Mouse (Mus musculus) lung, embryonic 16.5 days (tissue): ENCODE results near the gene Rtp3. TPM values are rescaled to one million over a fixed set of nuclear protein-coding genes. Genes with fewer than 3 reads are reported as not detected.

Experiments used
- ATAC-seq: fragments of 200-750 bp; cut with Nextera tagmentation; 2 replicates; pipeline ENCODE4 v1.8.0; 2017; ENCODE audit warnings: low read depth, mild to moderate bottlenecking, moderate library complexity
- H3K27ac ChIP-seq: fragments of 300-500 bp; sonication (generic); 2 replicates; pipeline ENCODE4 v1.5.1; 2014; ENCODE audit warnings: mild to moderate bottlenecking, control low read depth, low read length
- H3K27me3 ChIP-seq: fragments of 300-500 bp; sonication (generic); 2 replicates; pipeline ENCODE4 v1.6.1; 2014; ENCODE audit warnings: low read depth, low read length, mixed read lengths; ENCODE audit not compliant: control insufficient read depth, insufficient read depth
- H3K36me3 ChIP-seq: fragments of 300-500 bp; sonication (generic); 2 replicates; pipeline ENCODE4 v1.6.1; 2014; ENCODE audit warnings: low read length; ENCODE audit not compliant: control insufficient read depth, insufficient read depth
- H3K4me1 ChIP-seq: fragments of 300-500 bp; sonication (generic); replicated peaks from 2 replicates; pipeline ENCODE4 v1.6.1; 2014; ENCODE audit warnings: low read length, mixed read lengths; ENCODE audit not compliant: control insufficient read depth, insufficient read depth
- H3K4me2 ChIP-seq: fragments of 300-500 bp; sonication (generic); 2 replicates; pipeline ENCODE4 v1.6.1; 2014; ENCODE audit warnings: low read depth, low read length, control low read depth
- H3K4me3 ChIP-seq: fragments of 300-500 bp; sonication (generic); 2 replicates; pipeline ENCODE4 v1.5.1; 2014; ENCODE audit warnings: mild to moderate bottlenecking, low read length, control low read depth
- H3K9ac ChIP-seq: fragments of 300-500 bp; sonication (generic); 2 replicates; pipeline ENCODE4 v1.6.1; 2014; ENCODE audit warnings: low read length, control low read depth
- H3K9me3 ChIP-seq: fragments of 300-500 bp; sonication (generic); 2 replicates; pipeline ENCODE4 v1.6.1; 2016; ENCODE audit warnings: low read length; ENCODE audit not compliant: control insufficient read depth
- WGBS: fragments of 180-500 bp; shearing (Covaris S2); extraction: QIAGEN DNeasy Blood & Tissue Kit; methylation state at CpG from one replicate; pipeline ENCODE4 v1.1.7; 2014; 5-methylcytosine and 5-hydroxymethylcytosine counted together
- polyA plus RNA-seq: library from polyadenylated mRNA; unstranded; fragments of >200 nt; fragmentation: Nextera tagmentation; extraction: Ambion mirVana; gene quantifications from 2 replicates; pipeline ENCODE4 v1.2.1, GENCODE M21; 2015

The Rtp3 gene
- polyA plus RNA-seq, 1 experiment from 2014 or later: 1.9 TPM

DNA sequence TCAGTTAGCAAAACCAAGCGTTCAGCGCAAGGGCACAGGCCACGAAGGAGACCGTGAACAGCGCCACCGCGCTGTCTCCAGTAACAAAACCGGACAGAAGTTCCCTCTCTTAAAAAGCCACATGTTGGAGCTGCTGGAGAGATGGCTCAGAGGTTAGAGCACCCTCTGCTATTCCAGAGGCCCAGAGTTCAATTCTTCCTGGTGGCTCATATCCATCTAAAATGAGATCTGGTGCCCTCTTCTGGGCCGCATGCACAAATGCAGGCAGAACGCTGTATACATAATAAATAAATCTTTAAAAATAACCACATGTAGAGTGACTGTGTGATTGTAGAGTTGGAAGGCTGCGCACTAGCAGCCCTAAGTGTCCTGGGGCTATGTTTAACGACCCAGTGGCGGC lies 46.1 kb downstream of the Rtp3 start:
- Histone ChIP-seq H3K9ac (no peak overlapping the region), H3K4me1 (no peaks in the 10 kb centered on the region), H3K9me3 (no peaks in the 10 kb centered on the region), H3K36me3 (no peaks in the 10 kb centered on the region), H3K27ac (no peak overlapping the region), H3K4me2 (no peak overlapping the region), H3K27me3 (peaks cover 35% of the 10 kb centered on the region), H3K4me3 (no peak overlapping the region)
- 29% methylated on average over 13 of the region's 13 CpGs for WGBS
- ATAC-seq: no peak

DNA sequence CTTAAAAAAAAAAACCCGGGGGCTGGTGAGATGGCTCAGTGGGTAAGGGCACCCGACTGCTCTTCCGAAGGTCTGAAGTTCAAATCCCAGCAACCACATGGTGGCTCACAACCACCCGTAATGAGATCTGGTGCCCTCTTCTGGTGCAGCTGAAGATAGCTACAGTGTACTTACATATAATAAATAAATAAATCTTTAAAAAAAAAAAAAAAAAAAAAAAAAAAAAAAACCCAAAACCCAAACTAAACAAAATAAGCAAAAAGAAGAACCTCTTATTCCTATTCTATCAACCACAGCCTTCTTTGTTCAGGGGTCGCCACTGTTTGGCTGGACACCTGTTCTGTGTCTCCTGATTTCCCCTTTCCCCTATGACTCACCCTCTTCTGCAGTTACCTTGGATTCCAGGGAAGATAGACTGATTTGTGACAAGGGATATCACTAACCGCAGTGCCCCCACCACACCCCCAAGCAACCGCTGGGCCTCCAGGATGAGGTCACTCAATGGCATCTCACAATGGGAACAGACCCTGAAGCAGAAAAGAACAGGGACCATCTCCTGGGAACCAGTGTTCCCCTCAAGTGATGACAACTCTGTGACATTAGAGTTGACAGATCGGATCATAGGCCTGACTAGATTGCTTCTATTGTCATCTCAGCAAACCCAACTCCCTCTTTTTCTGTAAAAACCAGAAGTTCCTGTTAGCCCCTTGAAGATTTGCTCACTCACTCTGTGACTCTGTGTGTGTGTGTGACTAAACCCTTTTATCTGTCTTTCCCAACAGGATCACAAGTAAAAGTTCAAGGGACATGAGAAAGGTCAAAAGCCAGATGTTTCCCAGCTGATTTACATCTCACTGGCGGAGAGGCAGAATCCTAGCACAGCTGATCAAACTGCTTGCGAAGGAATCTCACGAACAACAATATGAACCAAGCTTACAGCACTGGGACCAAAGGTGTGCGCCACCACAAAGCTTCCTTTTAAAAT lies 52.6 kb downstream of the Rtp3 start:
- Histone ChIP-seq H3K36me3 (no peaks in the 10 kb centered on the region), H3K9me3 (no peaks in the 10 kb centered on the region), H3K4me2 (no peak overlapping the region), H3K9ac (no peak overlapping the region), H3K4me1 (no peaks in the 10 kb centered on the region), H3K4me3 (no peak overlapping the region), H3K27ac (no peak overlapping the region), H3K27me3 (no peaks in the 10 kb centered on the region)
- WGBS: 69% methylated on average over 12 of the region's 12 CpGs
- ATAC-seq: no peak

DNA sequence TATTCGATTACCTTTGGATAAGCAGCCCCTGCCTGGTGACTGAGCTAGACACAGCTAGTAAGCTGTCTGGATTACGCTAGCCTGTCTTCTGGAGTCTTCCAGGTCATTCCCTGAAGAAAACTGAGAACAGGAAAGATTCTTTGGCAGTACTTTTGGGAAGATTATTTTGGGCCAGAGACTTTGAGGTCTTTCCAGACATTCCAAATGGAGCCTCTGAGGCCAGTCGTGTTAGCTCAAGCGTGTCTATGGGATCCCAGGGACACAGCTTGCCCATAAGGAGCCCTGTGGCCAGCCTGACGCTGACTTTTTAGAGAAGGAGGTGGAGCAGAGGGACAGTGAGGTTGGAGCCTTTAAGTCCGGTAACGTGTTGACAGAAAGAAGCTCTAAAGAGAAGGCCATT lies 54.4 kb downstream of the Rtp3 start:
- no peak overlapping the region for H3K4me2 ChIP-seq
- no peaks in the 10 kb centered on the region for H3K9me3 ChIP-seq
- no peak overlapping the region for H3K4me3 ChIP-seq
- no peaks in the 10 kb centered on the region for H3K27me3 ChIP-seq
- ATAC-seq: no peak
- H3K9ac ChIP-seq: no peak overlapping the region
- no peaks in the 10 kb centered on the region for H3K4me1 ChIP-seq
- WGBS: 75% methylated on average over 7 of the region's 7 CpGs
- no peak overlapping the region for H3K27ac ChIP-seq
- H3K36me3 ChIP-seq: no peaks in the 10 kb centered on the region

Other genes starting within 250 kb of the Rtp3 start
- 10.6 and 13.9 TPM in 2 replicates for gene Myl3, start 248.7 kb downstream of the Rtp3 start, polyA plus RNA-seq
- gene Pth1r, start 243.4 kb downstream of the Rtp3 start, polyA plus RNA-seq: 60.3 and 61.6 TPM in 2 replicates
- gene Prss42, start 192.4 kb downstream of the Rtp3 start, polyA plus RNA-seq: not detected in 2 replicates
- not detected in 2 replicates for gene Prss44, start 176.6 kb downstream of the Rtp3 start, polyA plus RNA-seq
- gene Prss43, start 163.9 kb downstream of the Rtp3 start, polyA plus RNA-seq: not detected in 2 replicates
- not detected in 2 replicates for gene Prss45, start 156.0 kb downstream of the Rtp3 start, polyA plus RNA-seq
- not detected in 2 replicates for gene Prss46, start 146.1 kb downstream of the Rtp3 start, polyA plus RNA-seq
- gene Prss50, start 132.6 kb downstream of the Rtp3 start, polyA plus RNA-seq: not detected in 2 replicates
- gene Als2cl, start 110.7 kb downstream of the Rtp3 start, polyA plus RNA-seq: 9.0 and 9.7 TPM in 2 replicates
- 1.5 and 1.6 TPM in 2 replicates for gene Tmie, start 110.5 kb downstream of the Rtp3 start, polyA plus RNA-seq
- not detected in 2 replicates for gene Fam240a, start 73.7 kb downstream of the Rtp3 start, polyA plus RNA-seq
- not detected in 2 replicates for gene Tdgf1, start 44.4 kb downstream of the Rtp3 start, polyA plus RNA-seq
- 0.83 and 1.1 TPM in 2 replicates for gene Lrrc2, start 39.0 kb downstream of the Rtp3 start, polyA plus RNA-seq
- gene Ltf, start 28.7 kb upstream of the Rtp3 start, polyA plus RNA-seq: 3.2 and 5.4 TPM in 2 replicates
- gene Ccrl2, start 66.9 kb upstream of the Rtp3 start, polyA plus RNA-seq: 6.7 and 8.2 TPM in 2 replicates
- gene Lrrfip2, start 127.0 kb upstream of the Rtp3 start, polyA plus RNA-seq: 42.1 and 43.1 TPM in 2 replicates